Mouse (Mus musculus) liver, adult 2 months (tissue): Measurements from ENCODE around the gene Asb18.

Experiments
- CTCF ChIP-seq: fragments of 200-500 bp; IDR thresholded peaks from 2 replicates; pipeline ENCODE4 v1.5.1; 2011; ENCODE audit warnings: low read depth, low read length, control low read depth
- POLR2A ChIP-seq: fragments of 200-500 bp; IDR thresholded peaks from 2 replicates; pipeline ENCODE4 v1.6.1; 2011; ENCODE audit warnings: low read length, control low read depth; ENCODE audit not compliant: insufficient read depth; ENCODE audit errors: extremely low read depth

DNA sequence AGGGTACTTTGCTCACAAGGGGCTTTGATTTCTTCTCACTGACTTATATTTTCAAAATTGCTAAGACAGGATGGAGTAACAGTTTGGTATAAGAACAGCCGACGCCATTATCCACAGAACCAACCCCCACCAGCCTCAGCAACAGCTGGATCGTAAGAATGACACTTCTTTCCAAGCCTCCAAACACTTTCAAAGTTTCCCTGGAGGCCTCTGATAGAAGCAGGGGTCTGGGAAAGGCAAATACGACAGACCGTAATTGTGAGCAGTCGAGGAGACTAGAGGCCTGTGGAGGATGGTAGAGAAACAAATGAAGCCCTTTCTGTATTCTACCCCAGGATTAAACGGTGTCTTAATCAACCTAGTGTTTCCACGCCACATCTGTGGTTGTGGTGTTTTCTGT, 42.6 kb downstream of the Asb18 start:
- TF ChIP-seq CTCF (no peak), POLR2A (no peak)
